Mouse (Mus musculus) heart, embryonic 14.5 days (tissue): ENCODE measurements around the gene Borcs6. TPM values are rescaled to one million over a fixed set of nuclear protein-coding genes. Genes with fewer than 3 reads are reported as not detected.

Experiments
- ATAC-seq: fragments of 200-750 bp; cut with Nextera tagmentation; 2 replicates; pipeline ENCODE4 v1.8.0; 2017; ENCODE audit warnings: low read depth, moderate TSS enrichment; ENCODE audit not compliant: insufficient number of reproducible peaks, insufficient read depth, low FRiP score
- H3K27ac ChIP-seq, 2 experiments: fragments of 200-500 bp in 1 of 2; fragments of 300-500 bp in 1 of 2; sonication (generic) in 1 of 2; replicated peaks in 1 of 2; 2 replicates each; pipeline ENCODE4 v1.5.1; 2012 to 2014; ENCODE audit warnings: low read depth in 2 of 2, low read length in 2 of 2, control low read depth in 1 of 2, mild to moderate bottlenecking in 1 of 2, mixed read lengths in 1 of 2; ENCODE audit not compliant: control insufficient read depth in 1 of 2, insufficient read depth in 1 of 2
- H3K27me3 ChIP-seq: fragments of 300-500 bp; sonication (generic); 2 replicates; pipeline ENCODE4 v1.6.1; 2014; ENCODE audit warnings: mild to moderate bottlenecking, low read length, control low read depth; ENCODE audit not compliant: control insufficient read depth, insufficient read depth
- H3K36me3 ChIP-seq: fragments of 300-500 bp; sonication (generic); 2 replicates; pipeline ENCODE4 v1.6.1; 2014; ENCODE audit warnings: mild to moderate bottlenecking, control low read depth, low read length, mixed read lengths; ENCODE audit not compliant: control insufficient read depth, insufficient read depth
- H3K4me1 ChIP-seq, 2 experiments: fragments of 200-500 bp in 1 of 2; fragments of 300-500 bp in 1 of 2; sonication (generic) in 1 of 2; 2 replicates each; pipeline ENCODE4 v1.6.1; 2012 to 2014; ENCODE audit warnings: low read length in 2 of 2, control low read depth in 1 of 2, mixed read lengths in 1 of 2; ENCODE audit not compliant: control insufficient read depth in 2 of 2, insufficient read depth in 2 of 2
- H3K4me2 ChIP-seq: fragments of 300-500 bp; sonication (generic); 2 replicates; pipeline ENCODE4 v1.6.1; 2014; ENCODE audit warnings: mild to moderate bottlenecking, low read length
- H3K4me3 ChIP-seq, 2 experiments: fragments of 200-500 bp in 1 of 2; fragments of 300-500 bp in 1 of 2; sonication (generic) in 1 of 2; 2 replicates each; pipeline ENCODE4 v1.5.1; 2012 to 2014; ENCODE audit warnings: low read length in 2 of 2, mild to moderate bottlenecking in 2 of 2, control low read depth in 1 of 2, low read depth in 1 of 2, moderate library complexity in 1 of 2; ENCODE audit not compliant: control insufficient read depth in 1 of 2, insufficient read depth in 1 of 2
- H3K9ac ChIP-seq: fragments of 300-500 bp; sonication (generic); 2 replicates; pipeline ENCODE4 v1.6.1; 2014; ENCODE audit warnings: mild to moderate bottlenecking, low read length
- H3K9me3 ChIP-seq: fragments of 300-500 bp; sonication (generic); 2 replicates; pipeline ENCODE4 v1.6.1; 2016; ENCODE audit warnings: low read length, control low read depth; ENCODE audit not compliant: control insufficient read depth
- WGBS: fragments of 180-500 bp; shearing (Covaris S2); extraction: QIAGEN DNeasy Blood & Tissue Kit; methylation state at CpG from one replicate; pipeline ENCODE4 v1.1.7; 2014; 5-methylcytosine and 5-hydroxymethylcytosine counted together
- polyA plus RNA-seq: library from polyadenylated mRNA; unstranded; fragments of >200 nt; fragmentation: Nextera tagmentation; extraction: Ambion mirVana; gene quantifications from 2 replicates; pipeline ENCODE4 v1.2.1, GENCODE M21; 2014

Gene Borcs6
- polyA plus RNA-seq, 1 experiment from 2014 or later = 14.1 TPM

DNA sequence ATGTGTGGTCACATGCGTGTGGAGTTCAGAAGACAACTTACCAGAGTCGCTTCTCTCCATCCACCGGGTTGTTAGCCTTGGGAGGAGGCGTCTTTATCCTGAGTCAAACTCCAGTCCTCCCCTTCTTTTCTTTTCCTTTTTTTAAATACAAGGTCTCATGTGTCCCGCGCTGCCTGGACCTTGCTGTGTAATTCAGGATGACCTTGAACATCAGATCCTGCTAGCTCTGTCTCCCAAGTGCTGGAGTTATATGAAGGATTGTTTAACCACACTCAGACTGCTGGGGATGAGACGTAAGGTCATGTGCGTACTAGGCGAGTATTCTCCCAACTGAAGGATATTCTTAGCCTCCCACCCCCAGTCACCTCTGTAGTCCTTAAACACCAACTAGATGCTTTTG lies 17.8 kb downstream of the Borcs6 start:
- Histone ChIP-seq H3K27ac (no peak overlapping the region), H3K9me3 (no peaks in the 10 kb centered on the region), H3K9ac (0 out of 2 replicates have a peak overlapping the region, but pooled peaks have one; percentile 16), H3K4me2 (no peak overlapping the region), H3K36me3 (no peaks in the 10 kb centered on the region), H3K4me1 (peaks cover 2 to 5% of the 10 kb centered on the region in 2 experiments; a peak in 3 of 4 replicates), H3K4me3 (no peak overlapping the region), H3K27me3 (no peaks in the 10 kb centered on the region)
- ATAC-seq = no peak
- 76% methylated on average over 9 of the region's 9 CpGs for WGBS

DNA sequence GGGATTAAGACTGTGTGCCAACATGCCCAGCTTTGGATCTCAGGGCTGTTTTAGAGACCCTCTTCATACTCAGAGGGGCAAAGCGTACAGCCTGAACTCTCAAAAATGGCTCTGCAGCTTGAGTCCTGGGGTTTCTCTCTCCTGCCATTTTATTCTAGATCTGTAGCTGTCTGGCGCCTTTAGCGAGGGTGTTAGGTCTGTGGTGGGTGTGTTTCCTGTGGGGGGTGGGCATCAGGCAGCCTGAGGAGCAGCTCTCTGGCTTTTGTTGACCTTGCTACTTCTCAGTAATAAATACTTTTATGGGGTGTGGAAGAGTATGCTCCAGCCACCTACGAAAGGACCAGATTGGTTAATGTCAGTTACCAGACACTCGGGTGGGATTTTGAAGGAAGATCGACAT lies 18.5 kb downstream of the Borcs6 start:
- 86% methylated on average over 6 of the region's 6 CpGs for WGBS

DNA sequence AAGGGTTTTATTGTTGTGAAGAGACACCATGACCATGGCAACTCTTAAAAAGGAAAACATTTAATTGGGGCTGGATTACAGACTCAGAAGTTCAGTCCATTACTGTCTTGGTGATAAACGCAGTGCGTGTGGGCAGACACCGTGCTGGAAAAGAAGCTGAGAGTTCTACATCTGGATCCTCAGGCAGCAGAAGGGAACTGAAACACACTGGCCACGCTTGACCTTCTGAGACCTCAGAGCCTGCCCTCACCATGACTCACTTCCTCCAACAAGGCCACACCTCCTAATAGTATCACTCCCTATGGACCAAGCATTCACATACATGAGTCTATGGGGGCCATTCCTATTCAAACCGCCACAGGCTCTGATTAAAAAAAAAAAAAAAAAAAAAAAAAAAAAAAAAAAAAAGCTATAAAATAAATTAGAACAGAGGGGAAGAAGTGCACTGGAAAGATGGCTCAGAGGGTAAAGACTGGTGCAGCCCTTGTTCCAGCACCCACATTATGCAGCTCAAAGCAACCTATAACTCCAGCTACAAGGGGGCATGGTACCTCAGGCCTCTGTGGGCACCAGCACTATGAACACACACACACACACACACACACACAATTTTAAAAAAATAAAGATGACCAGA lies 19.4 kb downstream of the Borcs6 start:
- Histone ChIP-seq H3K4me1 (peaks cover 0 to 2% of the 10 kb centered on the region in 2 experiments; a peak in 1 of 4 replicates), H3K4me3 (no peak overlapping the region), H3K36me3 (no peaks in the 10 kb centered on the region), H3K9ac (no peak overlapping the region), H3K27me3 (no peaks in the 10 kb centered on the region), H3K27ac (no peak overlapping the region), H3K9me3 (no peaks in the 10 kb centered on the region), H3K4me2 (no peak overlapping the region)
- ATAC-seq = no peak
- 65% methylated on average over 5 of the region's 5 CpGs for WGBS

More for the DNA sequence above, 18.5 kb downstream of the Borcs6 start:
- Histone ChIP-seq H3K9me3 (no peaks in the 10 kb centered on the region), H3K36me3 (no peaks in the 10 kb centered on the region), H3K4me1 (peaks cover 0 to 2% of the 10 kb centered on the region in 2 experiments; a peak in 1 of 4 replicates), H3K27me3 (no peaks in the 10 kb centered on the region), H3K4me3 (no peak overlapping the region), H3K4me2 (no peak overlapping the region), H3K9ac (no peak overlapping the region), H3K27ac (no peak overlapping the region)
- ATAC-seq = no peak

DNA sequence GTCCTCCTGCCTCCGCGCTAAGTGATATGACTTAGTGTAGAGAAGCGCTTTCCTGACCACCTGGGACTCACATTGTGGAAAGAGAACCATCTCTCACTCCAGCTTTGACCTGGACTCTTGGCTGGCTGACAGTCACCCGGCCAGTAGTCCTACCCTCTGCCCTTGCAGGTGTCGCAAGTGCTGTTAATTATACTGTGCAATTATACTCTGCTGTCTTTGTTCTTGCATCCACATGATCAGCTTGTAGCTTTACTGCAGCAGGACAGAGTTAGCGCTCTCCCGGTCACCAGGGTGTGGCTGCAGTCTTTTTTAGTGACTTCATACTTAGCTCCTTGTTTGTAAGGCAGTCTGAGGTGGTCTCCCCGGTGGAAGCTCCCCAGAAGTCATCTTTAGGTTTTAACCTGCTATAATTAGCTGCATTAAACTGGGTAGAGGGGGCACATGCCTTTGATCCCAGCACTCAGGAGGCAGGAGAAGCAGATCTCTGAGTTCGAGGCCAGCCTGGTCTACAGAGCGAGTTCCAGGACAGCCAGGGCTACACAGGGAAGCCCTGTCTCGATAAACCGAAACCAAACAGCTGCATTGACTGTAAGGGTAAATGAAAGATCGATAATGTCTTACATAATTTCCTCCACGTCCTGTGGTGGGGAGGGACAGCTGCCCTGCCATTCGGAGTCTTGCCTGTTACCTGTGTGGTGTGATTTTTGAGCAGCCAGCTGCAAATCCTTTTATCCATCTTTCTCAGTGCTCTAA lies 20.8 kb downstream of the Borcs6 start:
- Histone ChIP-seq H3K9me3 (no peaks in the 10 kb centered on the region), H3K36me3 (no peaks in the 10 kb centered on the region), H3K4me3 (no peak overlapping the region), H3K27ac (no peak overlapping the region), H3K27me3 (no peaks in the 10 kb centered on the region), H3K9ac (no peak overlapping the region), H3K4me1 (no peaks in the 10 kb centered on the region; a peak in 1 of 4 replicates), H3K4me2 (no peak overlapping the region)
- ATAC-seq = 0 out of 2 replicates have a peak, but pooled peaks have one; percentile 17
- WGBS = 73% methylated on average over 15 of the region's 15 CpGs

DNA sequence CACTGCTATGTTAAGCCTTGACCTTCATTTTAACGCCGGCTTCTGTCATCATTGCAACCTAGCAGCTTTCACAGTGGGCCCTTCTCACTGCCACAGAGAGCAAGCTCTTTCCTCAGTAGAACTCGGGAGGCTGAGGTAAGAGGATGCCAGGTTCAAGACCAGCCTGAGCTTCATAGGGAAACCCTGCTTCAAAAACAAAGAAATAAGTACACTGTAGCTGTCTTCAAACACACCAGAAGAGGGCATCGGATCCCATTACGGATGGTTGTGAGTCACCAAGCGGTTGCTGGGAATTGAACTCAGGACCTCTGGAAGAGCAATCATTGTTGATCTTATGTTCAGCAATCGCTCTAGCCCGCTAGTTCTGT lies 21.3 kb downstream of the Borcs6 start:
- Histone ChIP-seq H3K9ac (no peak overlapping the region), H3K4me1 (no peaks in the 10 kb centered on the region; a peak in 1 of 4 replicates), H3K27me3 (no peaks in the 10 kb centered on the region), H3K9me3 (no peaks in the 10 kb centered on the region), H3K27ac (no peak overlapping the region), H3K4me2 (no peak overlapping the region), H3K4me3 (no peak overlapping the region), H3K36me3 (no peaks in the 10 kb centered on the region)
- ATAC-seq = no peak
- WGBS = 87% methylated on average over 8 of the region's 8 CpGs

DNA sequence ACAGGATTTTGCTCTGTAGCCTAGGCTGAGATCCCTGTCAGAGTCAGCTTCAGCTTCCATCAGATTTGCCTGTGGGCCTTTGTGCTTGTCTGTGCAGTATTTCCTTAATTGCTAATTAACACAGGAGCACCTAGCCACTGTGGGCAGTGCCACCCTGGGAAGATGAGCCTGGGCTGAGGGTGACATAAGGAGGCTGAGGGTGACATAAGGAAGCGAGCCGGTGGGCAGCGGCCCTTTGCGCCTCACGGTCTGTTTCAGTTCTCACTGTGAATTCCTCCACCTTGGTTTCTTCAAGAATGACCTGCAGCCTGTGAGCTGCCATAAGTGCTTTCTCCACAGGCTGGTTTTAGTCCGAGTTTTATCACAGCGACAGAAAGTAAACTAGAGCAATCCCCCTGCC lies 22.1 kb downstream of the Borcs6 start:
- ATAC-seq = no peak
- Histone ChIP-seq H3K36me3 (no peaks in the 10 kb centered on the region), H3K9me3 (no peaks in the 10 kb centered on the region), H3K9ac (no peak overlapping the region), H3K27me3 (no peaks in the 10 kb centered on the region), H3K4me2 (no peak overlapping the region), H3K27ac (no peak overlapping the region), H3K4me1 (peaks cover 3 to 4% of the 10 kb centered on the region in 2 experiments; a peak in 2 of 4 replicates), H3K4me3 (no peak overlapping the region)
- 79% methylated on average over 7 of the region's 7 CpGs for WGBS

DNA sequence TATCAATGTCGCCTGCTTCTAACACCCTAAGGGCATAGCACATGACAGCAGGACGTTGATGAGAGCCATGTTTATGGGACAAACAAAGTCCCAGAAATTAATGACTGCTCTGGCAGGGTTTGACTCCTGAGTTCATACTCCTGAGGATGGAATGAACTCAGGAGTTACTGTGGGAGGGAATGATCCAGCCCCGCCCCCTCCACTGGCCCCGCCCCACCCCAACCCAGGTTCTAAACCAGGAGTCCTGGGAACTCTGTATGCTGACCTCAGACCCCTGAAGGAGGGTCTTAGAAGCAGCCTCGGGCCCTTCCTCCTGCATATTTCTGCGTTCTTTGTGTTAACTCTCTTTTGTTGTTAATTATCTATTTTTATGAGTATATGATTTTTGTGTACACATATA lies 26.1 kb downstream of the Borcs6 start:
- Histone ChIP-seq H3K27me3 (no peaks in the 10 kb centered on the region), H3K9ac (no peak overlapping the region), H3K4me3 (no peak overlapping the region), H3K4me1 (peaks cover 19 to 33% of the 10 kb centered on the region in 2 experiments), H3K36me3 (peaks cover 14% of the 10 kb centered on the region), H3K9me3 (no peaks in the 10 kb centered on the region), H3K27ac (no peak overlapping the region), H3K4me2 (no peak overlapping the region)
- WGBS = 73% methylated on average over 6 of the region's 6 CpGs
- ATAC-seq = no peak
